Mouse (Mus musculus) cerebellum, postnatal 36 days (tissue): ENCODE measurements at regions not wholly inside any gene's neighbourhood (a gene's known extent, or its start where the extent isn't known, plus 50 kb on each side); places are given as distances from the start of the nearest gene placed in this dataset.

Experiments
- DNase-seq, 2 experiments: peaks; one replicate each; pipeline ENCODE4 v3.0.0; 2021 to 2022; ENCODE audit warnings: mixed read lengths in 2 of 2

DNA sequence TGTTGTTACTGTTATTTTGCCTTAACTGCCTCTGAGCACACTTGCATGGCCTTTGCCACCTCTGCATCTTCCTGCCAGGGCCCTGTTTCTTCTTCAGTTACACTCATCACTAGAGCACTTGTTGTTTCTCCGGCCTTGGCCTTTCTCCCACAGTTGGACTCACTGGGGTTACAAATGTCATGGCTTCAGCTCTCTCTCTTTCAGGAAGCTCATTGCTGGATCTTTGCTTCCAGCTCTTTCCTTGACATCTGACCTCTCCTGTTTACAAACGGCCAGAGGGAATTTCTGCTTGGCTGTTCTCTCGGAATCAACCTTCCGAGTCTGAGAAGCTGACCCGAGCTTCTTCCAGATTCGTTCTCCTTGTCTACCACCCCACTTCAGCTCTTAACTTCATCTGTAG is 146.6 kb upstream of the Adamts3 start:
- no peak for DNase-seq

DNA sequence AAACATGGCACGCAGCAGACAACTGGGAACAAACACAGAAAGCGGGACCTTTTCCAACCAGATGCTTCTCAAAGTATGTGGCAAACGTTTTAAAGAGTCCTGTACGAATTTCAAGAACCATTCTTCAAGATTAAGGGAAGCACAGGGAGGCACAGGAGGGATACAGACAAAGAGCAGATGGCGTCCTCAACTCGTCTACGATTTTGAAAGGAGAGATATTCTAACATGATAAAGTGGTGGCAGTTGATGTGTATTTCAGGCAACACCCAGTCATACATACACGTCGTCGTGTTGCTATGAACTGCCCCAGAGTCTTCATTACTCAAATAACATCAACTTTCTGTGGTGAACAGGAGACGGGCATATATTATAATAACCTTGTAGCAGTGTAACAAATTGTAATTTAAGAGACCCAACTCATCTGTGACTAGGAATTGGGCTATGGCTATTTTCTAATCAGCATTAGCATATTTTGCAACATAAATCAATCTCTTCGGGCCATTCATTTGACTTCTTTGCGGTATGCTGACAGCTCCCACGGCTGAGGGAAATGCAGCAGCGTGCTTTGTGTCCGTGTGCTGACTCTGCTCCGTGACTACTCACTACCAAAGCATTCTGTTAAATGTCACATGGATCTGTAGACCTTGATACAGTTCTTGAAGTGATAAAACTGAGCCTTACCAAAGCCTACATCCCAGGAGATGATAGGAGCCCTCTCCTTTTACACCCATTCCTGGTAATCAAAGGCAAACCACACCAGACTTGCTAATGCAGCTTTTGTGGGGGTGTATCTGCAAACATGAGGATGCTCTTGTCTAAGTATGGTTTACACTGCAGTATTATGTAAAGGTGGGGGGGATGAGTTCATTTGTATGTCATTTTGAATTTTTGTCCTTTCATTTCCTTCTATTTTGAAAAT is 144.0 kb upstream of the Adamts3 start:
- DNase-seq, result no peak

- DNase-seq, result no peak
These were observed 138.3 kb upstream of the Adamts3 start for GRCm38 (mm10) chr5:90021447-90021846.

DNA sequence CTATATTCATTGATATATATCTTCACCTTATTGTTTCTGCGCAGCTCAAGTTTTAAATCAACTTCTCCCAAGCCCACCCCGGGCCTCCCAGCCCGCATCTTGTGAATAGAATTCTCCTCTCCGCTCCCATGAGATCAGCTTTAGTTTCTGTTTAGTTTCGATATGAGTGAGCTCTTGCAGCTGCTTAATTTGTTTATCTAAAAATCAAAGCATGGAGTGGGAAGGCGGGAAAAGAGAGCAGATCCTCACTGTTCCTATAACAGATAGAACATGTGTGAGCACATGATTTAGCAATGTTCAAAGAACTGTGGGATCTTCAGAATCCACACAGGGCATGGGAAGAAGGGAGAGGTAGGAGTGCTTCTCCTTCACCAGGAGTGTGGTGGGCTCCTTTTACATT is 117.6 kb upstream of the Adamts3 start:
- no peak for DNase-seq

GRCm38 (mm10) chr5:89991568-89991967 is 108.4 kb upstream of the Adamts3 start:
- peak; percentile 48 to 58 for DNase-seq

GRCm38 (mm10) chr5:89981627-89982026 is 98.5 kb upstream of the Adamts3 start:
- no peak for DNase-seq

- no peak for DNase-seq
These were observed 97.1 kb upstream of the Adamts3 start for GRCm38 (mm10) chr5:89980204-89980603.

GRCm38 (mm10) chr5:89952611-89953010 is 69.5 kb upstream of the Adamts3 start:
- no peak for DNase-seq

DNA sequence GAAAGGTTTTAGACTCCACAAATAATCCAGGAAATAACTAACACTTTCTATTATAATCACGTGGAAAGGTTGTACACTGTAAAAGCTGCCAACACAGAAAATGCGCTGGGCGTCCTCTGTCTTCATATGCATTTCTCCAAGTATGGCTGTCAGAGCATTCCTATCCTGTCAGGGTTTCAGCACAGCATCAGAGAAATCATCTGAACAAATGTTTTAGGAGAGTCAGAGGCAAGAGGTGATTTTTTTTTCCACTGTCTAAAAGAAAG is 62.5 kb upstream of the Adamts3 start:
- no peak for DNase-seq

GRCm38 (mm10) chr5:89944855-89945659 is 61.9 kb upstream of the Adamts3 start:
- no peak for DNase-seq

DNA sequence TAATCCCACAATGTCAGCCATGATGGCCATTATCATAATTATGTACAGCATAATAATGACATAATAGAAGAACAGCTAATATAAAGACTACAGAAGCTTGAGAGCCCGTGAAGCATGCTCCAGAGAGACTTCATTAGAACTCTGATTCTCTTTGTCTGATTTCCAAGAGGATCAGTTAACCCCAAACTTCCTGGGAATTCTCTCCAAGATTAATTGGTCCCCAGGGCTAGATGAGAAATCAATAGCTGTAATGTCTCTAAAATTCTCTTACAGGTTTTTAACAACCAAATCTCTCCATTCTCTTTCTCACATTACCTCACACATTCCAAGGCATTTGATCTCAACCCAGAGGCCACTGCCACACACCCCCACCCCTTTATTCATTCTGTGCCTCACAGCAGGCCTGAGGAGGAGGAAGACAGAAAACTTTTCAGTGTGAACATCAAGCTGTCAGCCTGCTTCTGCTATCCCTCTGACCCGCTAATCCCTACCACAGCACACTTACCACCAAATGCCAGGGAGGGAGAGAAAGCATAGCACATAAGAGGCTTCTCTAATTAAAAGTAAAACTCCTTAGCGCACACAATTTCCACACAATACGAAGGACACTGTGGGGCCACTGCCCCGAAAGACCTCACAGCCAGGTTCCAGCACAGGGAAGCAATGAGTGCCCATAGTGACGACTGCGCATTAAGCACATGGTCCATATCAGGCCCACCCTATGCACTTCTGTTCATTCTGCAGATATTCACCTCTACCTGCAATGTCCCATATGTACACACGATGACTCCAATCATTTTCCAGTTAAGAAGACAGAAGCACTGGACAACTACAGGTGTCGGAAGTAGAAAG is 60.4 kb upstream of the Adamts3 start:
- no peak for DNase-seq

DNA sequence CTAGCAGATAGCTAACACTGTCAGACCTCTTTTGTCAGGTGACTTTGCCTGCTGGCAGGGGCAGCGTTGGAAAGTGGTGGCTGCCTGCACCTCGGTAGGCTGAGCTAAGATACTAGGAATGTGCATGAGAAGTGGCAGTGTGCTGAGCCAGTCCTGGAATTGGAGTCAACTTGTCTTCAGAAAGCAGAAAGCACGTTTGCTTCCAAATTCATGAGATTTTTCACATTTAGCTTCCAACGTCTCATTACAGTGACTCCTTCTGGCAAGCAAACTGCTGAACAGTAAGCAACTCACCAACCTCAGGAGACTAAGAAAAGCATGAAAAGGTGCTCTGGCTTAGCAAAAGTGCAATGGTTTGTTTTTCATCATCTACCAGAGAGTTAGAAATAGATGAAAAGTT is 59.1 kb upstream of the Adamts3 start:
- DNase-seq, result no peak

DNA sequence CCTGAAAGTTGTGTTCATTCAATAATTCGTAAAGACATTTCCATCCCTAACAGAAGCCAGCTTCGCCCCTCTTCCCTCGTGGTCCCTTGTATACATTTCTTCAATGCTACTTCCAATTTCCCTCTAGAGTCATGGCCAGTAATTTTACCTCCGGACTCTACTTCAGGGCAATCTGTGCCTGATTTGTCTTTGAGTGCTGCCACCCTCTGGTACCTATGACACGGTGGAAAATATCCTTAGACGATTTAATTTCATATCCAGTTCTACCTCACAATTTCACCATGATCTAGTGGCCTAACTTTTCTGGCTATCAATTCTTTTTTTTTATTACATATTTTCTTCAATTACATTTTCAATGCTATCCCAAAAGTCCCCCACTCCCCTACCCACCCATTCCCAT is 49.9 kb upstream of the Adamts3 start:
- no peak for DNase-seq
